Mouse (Mus musculus): Measurements from ENCODE around the gene Btbd9. TPM values are rescaled to one million over a fixed set of nuclear protein-coding genes. Genes with fewer than 3 reads are reported as not detected.
"Not testable (repeated sequence)": the region's sequence is repeated elsewhere in the genome, so short reads cannot be mapped to it uniquely, and the experiment has no call there.

Btbd9 gene
- 68.9 and 79.2 TPM in 2 replicates for polyA plus RNA-seq (2015; fragmentation: Nextera tagmentation; extraction: Ambion mirVana)

- Histone ChIP-seq H3K9ac (peak within 1 kb of the TSS; percentile 74), H3K9me3 (no peaks in the 10 kb centered on the region), H3K4me1 (peaks cover 24% of the 10 kb centered on the region), H3K27ac (peak within 1 kb of the TSS; percentile 74), H3K27me3 (no peaks in the 10 kb centered on the region), H3K4me2 (peak within 1 kb of the TSS; percentile 76), H3K36me3 (no peaks in the 10 kb centered on the region), H3K4me3 (peak within 1 kb of the TSS; percentile 59)
- peak; percentile 86 for ATAC-seq (ENCODE audit: insufficient number of reproducible peaks, insufficient read depth, low FRiP score, low TSS enrichment, low read depth)
- under 1% methylated on average over 77 of the region's 94 CpGs for WGBS
Measured at GRCm38 (mm10) chr17:30575941-30576773, at the start of gene Btbd9. Gene Btbd9, minus strand, starts transcription at chr17:30576488.

GRCm38 (mm10) chr17:30624132-30624531 lies 47.8 kb upstream of the Btbd9 start, which contains the start of gene Dnah8:
Gene Dnah8, plus strand, starts transcription at chr17:30624354.
- WGBS = no CpG with 5 or more reads among the region's 20 CpGs
- not testable (repeated sequence) for H3K4me3 ChIP-seq; H3K27ac ChIP-seq; H3K9me3 ChIP-seq; H3K36me3 ChIP-seq; H3K4me1 ChIP-seq; H3K9ac ChIP-seq; ATAC-seq (ENCODE audit: insufficient number of reproducible peaks, insufficient read depth, low FRiP score, low TSS enrichment, low read depth); H3K27me3 ChIP-seq; H3K4me2 ChIP-seq

- Histone ChIP-seq H3K4me1 (no peaks in the 10 kb centered on the region), H3K27me3 (no peaks in the 10 kb centered on the region), H3K27ac (no peak overlapping the region), H3K9me3 (no peaks in the 10 kb centered on the region), H3K4me3 (no peak overlapping the region), H3K9ac (no peak overlapping the region), H3K36me3 (no peaks in the 10 kb centered on the region), H3K4me2 (no peak overlapping the region)
- ATAC-seq (ENCODE audit: insufficient number of reproducible peaks, insufficient read depth, low FRiP score, low TSS enrichment, low read depth) = no peak
- 78% methylated on average over 3 of the region's 3 CpGs for WGBS
Measured at GRCm38 (mm10) chr17:30623200-30623599, 46.9 kb upstream of the Btbd9 start.

- H3K9me3 ChIP-seq = no peaks in the 10 kb centered on the region
- WGBS = 62% methylated on average over 4 of the region's 4 CpGs
- no peak for ATAC-seq (ENCODE audit: insufficient number of reproducible peaks, insufficient read depth, low FRiP score, low TSS enrichment, low read depth)
- no peaks in the 10 kb centered on the region for H3K4me1 ChIP-seq
- no peak overlapping the region for H3K27ac ChIP-seq
- H3K9ac ChIP-seq = no peak overlapping the region
- H3K4me2 ChIP-seq = no peak overlapping the region
- H3K36me3 ChIP-seq = no peaks in the 10 kb centered on the region
- H3K27me3 ChIP-seq = no peaks in the 10 kb centered on the region
- no peak overlapping the region for H3K4me3 ChIP-seq
Measured at GRCm38 (mm10) chr17:30621450-30621849, 45.2 kb upstream of the Btbd9 start.

GRCm38 (mm10) chr17:30620548-30620947 lies 44.3 kb upstream of the Btbd9 start:
- no peak overlapping the region for H3K4me2 ChIP-seq
- no peak overlapping the region for H3K4me3 ChIP-seq
- ATAC-seq (ENCODE audit: insufficient number of reproducible peaks, insufficient read depth, low FRiP score, low TSS enrichment, low read depth) = no peak
- H3K9me3 ChIP-seq = no peaks in the 10 kb centered on the region
- H3K9ac ChIP-seq = no peak overlapping the region
- 66% methylated on average over 2 of the region's 2 CpGs for WGBS
- no peaks in the 10 kb centered on the region for H3K27me3 ChIP-seq
- no peak overlapping the region for H3K27ac ChIP-seq
- no peaks in the 10 kb centered on the region for H3K4me1 ChIP-seq
- no peaks in the 10 kb centered on the region for H3K36me3 ChIP-seq

GRCm38 (mm10) chr17:30619153-30619552 lies 42.9 kb upstream of the Btbd9 start:
- no peaks in the 10 kb centered on the region for H3K9me3 ChIP-seq
- no peaks in the 10 kb centered on the region for H3K4me1 ChIP-seq
- H3K27me3 ChIP-seq = no peaks in the 10 kb centered on the region
- H3K4me3 ChIP-seq = no peak overlapping the region
- no peak overlapping the region for H3K27ac ChIP-seq
- no peak overlapping the region for H3K4me2 ChIP-seq
- ATAC-seq (ENCODE audit: insufficient number of reproducible peaks, insufficient read depth, low FRiP score, low TSS enrichment, low read depth) = no peak
- WGBS = 37% methylated on average over 2 of the region's 2 CpGs
- no peaks in the 10 kb centered on the region for H3K36me3 ChIP-seq
- H3K9ac ChIP-seq = no peak overlapping the region

- ATAC-seq (ENCODE audit: insufficient number of reproducible peaks, insufficient read depth, low FRiP score, low TSS enrichment, low read depth) = no peak
- H3K27ac ChIP-seq = no peak overlapping the region
- 84% methylated on average over 3 of the region's 3 CpGs for WGBS
- H3K27me3 ChIP-seq = no peaks in the 10 kb centered on the region
- H3K9me3 ChIP-seq = no peaks in the 10 kb centered on the region
- H3K36me3 ChIP-seq = no peaks in the 10 kb centered on the region
- no peak overlapping the region for H3K4me3 ChIP-seq
- no peak overlapping the region for H3K9ac ChIP-seq
- no peak overlapping the region for H3K4me2 ChIP-seq
- H3K4me1 ChIP-seq = no peaks in the 10 kb centered on the region
Measured at GRCm38 (mm10) chr17:30618136-30618891, 42.0 kb upstream of the Btbd9 start.

- no peaks in the 10 kb centered on the region for H3K36me3 ChIP-seq
- H3K27me3 ChIP-seq = no peaks in the 10 kb centered on the region
- no peak overlapping the region for H3K27ac ChIP-seq
- H3K9me3 ChIP-seq = no peaks in the 10 kb centered on the region
- no peak for ATAC-seq (ENCODE audit: insufficient number of reproducible peaks, insufficient read depth, low FRiP score, low TSS enrichment, low read depth)
- WGBS = 88% methylated on average over 5 of the region's 5 CpGs
- H3K4me1 ChIP-seq = peaks cover 5% of the 10 kb centered on the region
- H3K4me2 ChIP-seq = no peak overlapping the region
- no peak overlapping the region for H3K9ac ChIP-seq
- no peak overlapping the region for H3K4me3 ChIP-seq
Measured at GRCm38 (mm10) chr17:30616203-30616602, 39.9 kb upstream of the Btbd9 start.

- 0 out of 2 replicates have a peak, but pooled peaks cover under 1% of the 10 kb centered on the region for H3K36me3 ChIP-seq
- ATAC-seq (ENCODE audit: insufficient number of reproducible peaks, insufficient read depth, low FRiP score, low TSS enrichment, low read depth) = no peak
- no peak overlapping the region for H3K27ac ChIP-seq
- H3K9ac ChIP-seq = no peak overlapping the region
- H3K27me3 ChIP-seq = no peaks in the 10 kb centered on the region
- H3K4me3 ChIP-seq = no peak overlapping the region
- H3K4me1 ChIP-seq = peaks cover 22% of the 10 kb centered on the region
- H3K9me3 ChIP-seq = no peaks in the 10 kb centered on the region
- H3K4me2 ChIP-seq = no peak overlapping the region
Measured at GRCm38 (mm10) chr17:30613350-30613749, 37.1 kb upstream of the Btbd9 start.

GRCm38 (mm10) chr17:30612075-30612859 lies 36.0 kb upstream of the Btbd9 start:
- no peaks in the 10 kb centered on the region for H3K27me3 ChIP-seq
- peak overlapping the region; percentile 72 for H3K4me3 ChIP-seq
- 0 out of 2 replicates have a peak, but pooled peaks cover 5% of the 10 kb centered on the region for H3K36me3 ChIP-seq
- peak overlapping the region; percentile 89 for H3K27ac ChIP-seq
- H3K4me1 ChIP-seq = peaks cover 33% of the 10 kb centered on the region
- peak overlapping the region; percentile 61 for H3K4me2 ChIP-seq
- H3K9me3 ChIP-seq = no peaks in the 10 kb centered on the region
- peak overlapping the region; percentile 87 for H3K9ac ChIP-seq
- peak; percentile 99 for ATAC-seq (ENCODE audit: insufficient number of reproducible peaks, insufficient read depth, low FRiP score, low TSS enrichment, low read depth)
- WGBS = under 1% methylated on average over 34 of the region's 34 CpGs

Data from embryonic facial prominence, embryonic 13.5 days (tissue).